Mouse (Mus musculus) layer of hippocampus, adult 2 months (tissue): ENCODE measurements at regions not wholly inside any gene's neighbourhood (a gene's known extent, or its start where the extent isn't known, plus 50 kb on each side); places are given as distances from the start of the nearest gene placed in this dataset.

ENCODE experiments used
- DNase-seq, 2 experiments: peaks; one replicate each; pipeline ENCODE4 v3.0.0; 2022; ENCODE audit warnings: low spot score in 2 of 2
- H3K27ac ChIP-seq: fragments of 200-600 bp; 2 replicates; pipeline ENCODE4 v1.8.1; 2022
- H3K4me3 ChIP-seq: fragments of 200-600 bp; 2 replicates; pipeline ENCODE4 v1.8.1; 2022; ENCODE audit warnings: mild to moderate bottlenecking
- CTCF ChIP-seq: fragments of 200-600 bp; conservative IDR thresholded peaks from 2 replicates; pipeline ENCODE4 v1.8.1; 2022; ENCODE audit warnings: antibody characterized with exemption, mild to moderate bottlenecking, moderate library complexity

DNA sequence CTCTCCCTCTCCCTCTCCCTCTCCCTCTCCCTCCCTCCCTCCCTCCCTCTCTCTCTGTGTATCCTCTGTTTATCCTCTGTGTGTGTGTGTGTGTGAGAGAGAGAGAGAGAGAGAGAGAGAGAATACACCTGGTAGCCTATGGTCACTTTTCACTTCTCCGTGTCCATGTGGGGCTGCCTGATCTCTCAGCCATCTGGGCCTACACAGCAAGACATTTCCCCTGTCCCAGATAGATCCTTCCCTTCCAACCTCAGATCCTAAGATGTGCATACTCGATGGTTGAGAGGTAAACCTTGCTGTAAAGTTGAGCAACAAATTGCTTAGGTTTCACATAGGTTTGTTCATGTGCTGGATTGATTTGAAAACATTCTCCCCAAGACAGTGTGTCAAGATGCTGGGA is 119.5 kb upstream of the 1700016C15Rik start:
- H3K27ac ChIP-seq: no peak overlapping the region
- no peak overlapping the region for H3K4me3 ChIP-seq
- no peak for TF ChIP-seq CTCF
- no peak for DNase-seq

DNA sequence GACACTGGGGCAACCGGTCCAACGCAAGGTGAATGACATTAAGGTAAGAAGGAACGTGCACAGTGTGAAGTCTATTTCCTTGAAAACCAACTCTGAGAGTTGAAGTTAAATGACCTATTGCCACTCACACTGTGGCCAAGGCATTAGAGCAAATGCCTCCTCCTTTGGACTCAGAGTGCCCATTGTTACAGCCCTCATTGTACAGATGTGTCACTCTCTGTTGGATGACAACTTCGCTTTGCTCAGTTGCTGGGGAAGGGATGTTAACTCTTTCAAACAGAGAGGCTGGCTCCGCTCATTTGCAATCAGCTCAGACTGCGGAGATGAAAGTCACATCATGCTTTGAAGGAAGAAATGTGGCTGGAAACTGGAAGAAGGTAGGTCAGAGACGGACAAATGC is 117.1 kb upstream of the 1700016C15Rik start:
- Histone ChIP-seq H3K27ac (no peak overlapping the region), H3K4me3 (no peak overlapping the region)
- no peak for TF ChIP-seq CTCF
- DNase-seq: no peak

DNA sequence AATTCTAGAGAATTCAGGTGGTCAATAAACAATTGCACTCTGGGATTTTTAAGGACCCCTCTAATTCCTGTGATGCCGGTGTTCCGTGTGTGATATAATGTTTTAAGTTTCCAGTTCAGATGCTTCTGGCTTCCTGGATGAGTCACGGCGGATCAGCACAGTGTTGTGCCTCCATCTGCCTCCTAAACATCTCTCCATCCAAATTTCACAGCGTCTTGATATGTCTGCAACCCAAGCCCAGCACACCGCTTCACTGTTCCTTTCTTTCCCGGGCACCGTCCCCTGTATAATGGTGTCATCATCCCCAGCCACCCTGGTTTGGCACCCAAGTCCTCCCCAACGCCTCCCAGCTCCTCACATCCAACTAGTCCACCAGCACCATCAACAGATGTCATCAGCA is 114.0 kb upstream of the 1700016C15Rik start:
- Histone ChIP-seq H3K4me3 (no peak overlapping the region), H3K27ac (no peak overlapping the region)
- no peak for DNase-seq
- no peak for TF ChIP-seq CTCF

DNA sequence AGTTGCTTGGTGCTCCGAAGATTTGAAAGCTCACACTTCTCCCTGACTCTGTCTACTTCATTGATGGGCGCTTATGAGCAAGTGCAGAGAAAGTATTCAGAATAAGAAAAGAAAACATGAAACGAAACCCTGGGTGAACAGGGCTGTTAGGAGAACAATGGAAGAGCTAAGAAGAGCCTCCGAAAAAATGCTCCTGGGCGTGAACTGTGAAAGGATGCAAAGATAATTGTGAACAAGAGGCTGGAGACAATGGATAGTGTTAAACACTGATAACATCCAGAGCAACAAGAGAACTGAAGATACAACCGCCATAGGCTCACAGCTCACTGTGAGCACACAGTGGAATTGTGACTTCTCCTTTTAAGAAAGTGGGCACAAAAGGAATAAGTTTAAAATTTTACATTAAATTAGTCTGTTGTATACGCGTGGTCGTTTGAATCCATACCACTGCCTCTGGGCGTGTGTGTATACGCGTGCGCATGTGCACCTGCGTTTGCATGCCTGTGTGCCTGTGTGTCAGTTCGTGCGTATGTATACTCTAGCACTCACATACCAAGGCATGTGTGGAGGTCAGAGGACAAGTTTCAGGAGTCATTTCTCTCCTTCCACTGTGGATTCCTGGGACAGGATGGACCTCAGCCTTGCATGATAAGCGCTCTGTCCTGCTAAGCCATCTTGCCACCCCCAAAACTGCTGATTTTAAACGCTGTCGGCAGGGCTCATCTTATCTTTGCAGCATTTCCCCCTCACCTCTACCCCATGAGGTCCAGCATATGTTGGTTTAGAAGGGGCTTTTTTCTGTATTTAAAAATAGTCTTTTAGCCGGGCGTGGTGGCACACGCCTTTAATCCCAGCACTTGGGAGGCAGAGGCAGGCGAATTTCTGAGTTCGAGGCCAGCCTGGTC is 113.0 kb upstream of the 1700016C15Rik start:
- no peak for DNase-seq
- H3K4me3 ChIP-seq: no peak overlapping the region
- no peak for TF ChIP-seq CTCF
- no peak overlapping the region for H3K27ac ChIP-seq

DNA sequence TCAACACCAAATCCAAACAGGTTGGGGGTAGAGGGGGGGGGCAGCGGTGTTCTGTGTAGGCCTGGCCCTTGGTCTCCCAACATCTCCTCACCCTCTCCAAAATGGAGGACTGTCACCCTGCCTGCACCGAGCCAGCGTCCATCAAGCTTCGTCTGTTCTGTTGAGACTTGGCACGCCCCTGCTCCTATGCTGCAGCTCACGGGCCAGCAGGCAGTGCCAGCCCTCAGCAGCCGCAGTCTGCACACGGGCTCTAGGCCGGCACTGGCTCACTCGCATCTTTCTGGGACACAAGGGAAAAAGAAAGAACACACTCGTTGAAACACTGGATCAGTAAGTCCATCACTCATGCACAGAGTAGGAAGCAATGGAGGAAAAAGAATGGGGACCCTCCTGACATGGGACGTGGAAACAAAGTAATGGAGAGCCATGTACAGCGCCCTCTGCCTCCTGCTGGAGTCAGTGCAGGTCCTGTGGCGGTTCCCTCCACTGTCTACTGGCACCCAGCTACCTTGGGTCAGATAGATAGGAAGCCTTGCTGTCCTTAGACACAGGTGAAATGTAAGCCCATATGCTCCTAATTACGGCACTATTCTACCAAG is 109.0 kb upstream of the 1700016C15Rik start:
- Histone ChIP-seq H3K4me3 (no peak overlapping the region), H3K27ac (no peak overlapping the region)
- peak; percentile 73 for TF ChIP-seq CTCF
- DNase-seq: no peak

DNA sequence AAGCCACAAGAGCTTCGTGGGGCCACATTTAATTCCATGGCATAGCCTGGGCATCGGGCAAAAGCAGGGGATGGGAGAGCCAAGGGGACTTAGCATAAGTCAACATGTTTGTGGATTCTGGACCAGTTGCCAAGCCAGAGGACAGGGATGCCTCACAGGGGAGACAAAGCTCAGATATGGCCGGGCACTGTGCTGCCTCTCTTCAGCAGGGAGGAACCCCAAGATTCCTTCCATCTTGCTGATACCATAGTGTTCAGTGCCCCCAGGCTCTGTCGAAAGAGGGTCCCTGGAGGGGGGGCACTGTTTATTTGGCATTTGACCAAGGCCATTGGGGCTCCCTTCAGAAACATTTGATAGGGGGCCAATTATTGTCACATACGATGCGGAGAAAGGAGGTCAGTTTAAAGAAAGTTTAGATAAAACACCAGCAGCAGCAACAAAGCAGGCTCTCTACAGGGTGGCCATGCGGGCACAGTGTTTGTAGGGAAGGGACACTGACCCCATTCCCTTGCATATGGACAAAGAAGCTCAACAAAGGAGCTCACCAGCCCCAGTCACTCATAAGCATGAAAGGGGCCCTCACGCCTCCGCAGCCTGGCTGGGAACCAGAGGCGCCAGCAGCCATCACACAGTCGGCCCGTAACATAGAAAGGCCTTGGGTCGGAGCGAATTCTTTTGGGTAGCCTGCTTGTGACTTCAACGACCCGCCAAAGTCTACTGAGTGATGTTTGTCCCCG is 107.6 kb upstream of the 1700016C15Rik start:
- no peak for DNase-seq
- no peak for TF ChIP-seq CTCF
- no peak overlapping the region for H3K27ac ChIP-seq
- no peak overlapping the region for H3K4me3 ChIP-seq

DNA sequence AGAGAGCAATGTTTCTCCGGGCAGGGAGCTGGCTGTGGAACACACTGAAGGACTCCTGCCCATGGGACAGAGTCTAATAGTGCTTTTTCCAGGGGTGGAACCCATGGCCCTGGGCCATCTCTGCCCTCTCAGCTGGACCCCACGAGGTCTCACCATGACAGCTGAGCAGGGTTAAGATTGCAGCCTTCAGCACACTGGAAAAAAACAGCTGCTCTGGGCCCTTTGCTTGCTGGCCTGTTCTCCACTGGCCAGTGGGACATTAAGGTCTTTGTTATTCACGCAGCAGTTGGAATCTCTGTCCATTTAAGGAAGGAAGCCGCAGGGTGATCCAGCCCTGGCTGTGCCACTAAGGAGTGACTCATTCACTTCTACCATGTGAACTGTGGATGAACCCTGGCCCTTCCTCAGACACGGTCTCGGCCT is 106.3 kb upstream of the 1700016C15Rik start:
- DNase-seq: no peak
- H3K4me3 ChIP-seq: no peak overlapping the region
- TF ChIP-seq CTCF: no peak
- H3K27ac ChIP-seq: no peak overlapping the region

DNA sequence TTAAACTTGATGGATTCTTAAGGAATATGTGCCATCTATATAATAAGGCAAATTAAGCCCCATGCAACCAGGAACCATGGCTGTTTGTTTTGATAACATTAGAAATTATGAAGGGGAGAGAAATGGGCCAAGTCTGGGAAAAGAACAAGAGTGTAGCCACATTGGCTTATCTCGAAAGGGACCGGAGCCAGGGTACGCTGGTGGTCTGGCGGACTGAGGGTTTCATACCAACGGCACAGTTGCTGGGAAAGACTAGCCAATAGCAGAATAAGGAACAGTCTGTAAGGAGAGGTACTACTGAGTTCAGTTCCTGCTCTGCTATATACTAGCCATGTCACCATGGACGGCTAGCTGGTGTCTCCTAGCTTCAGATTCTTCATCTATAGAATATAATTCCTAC is 105.9 kb upstream of the 1700016C15Rik start:
- TF ChIP-seq CTCF: no peak
- DNase-seq: no peak
- no peak overlapping the region for H3K4me3 ChIP-seq
- H3K27ac ChIP-seq: no peak overlapping the region

DNA sequence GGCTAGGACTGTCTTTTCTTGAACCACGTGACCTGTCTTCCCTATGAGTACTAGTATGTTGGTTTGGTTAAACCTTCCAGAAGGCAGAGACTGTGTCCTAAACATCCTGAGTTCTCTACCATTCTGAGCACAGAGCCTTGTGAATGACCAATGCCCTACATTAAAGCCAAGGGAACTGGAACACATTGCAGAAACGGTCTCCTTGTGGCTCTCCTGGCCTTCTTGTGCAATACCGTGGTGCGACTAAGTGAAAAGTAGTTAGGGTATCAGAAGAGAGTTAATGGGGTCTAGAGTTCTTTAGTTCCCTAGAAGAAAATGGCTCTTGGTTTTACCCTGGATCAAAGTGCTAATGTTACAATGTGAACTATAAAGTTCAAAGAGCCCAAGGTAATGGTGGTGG is 101.8 kb upstream of the 1700016C15Rik start:
- no peak for TF ChIP-seq CTCF
- no peak for DNase-seq
- Histone ChIP-seq H3K4me3 (no peak overlapping the region), H3K27ac (no peak overlapping the region)

DNA sequence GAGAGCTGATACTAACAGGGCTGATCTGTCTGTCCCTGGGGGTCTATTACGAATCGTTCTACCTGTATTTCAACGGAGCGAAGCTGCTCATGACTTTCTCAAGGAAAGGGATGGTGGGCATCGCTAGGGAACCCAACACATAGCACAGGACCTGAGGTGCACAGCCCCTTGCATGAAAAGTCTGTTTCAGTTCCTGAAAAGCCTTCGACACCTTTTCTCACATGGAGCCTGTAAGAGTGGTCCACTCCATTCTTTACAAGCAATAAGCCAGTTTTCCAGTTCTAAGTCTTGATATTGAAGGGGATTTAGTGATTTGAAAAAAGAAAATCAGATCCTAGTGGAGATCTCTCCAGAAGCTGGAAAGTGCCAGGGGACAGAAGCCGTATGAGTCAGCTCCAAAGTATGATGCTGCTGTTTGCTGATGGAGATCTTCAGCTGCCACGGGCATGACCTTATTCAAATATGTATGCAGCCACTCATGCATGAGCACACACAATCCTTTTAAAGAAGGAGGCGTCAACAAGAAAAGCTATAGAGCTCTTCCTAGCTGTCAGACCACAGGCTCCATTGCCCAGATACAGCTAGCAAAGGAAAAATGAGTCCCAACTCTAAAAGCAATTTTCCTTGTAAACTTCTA is 95.5 kb upstream of the 1700016C15Rik start:
- no peak for TF ChIP-seq CTCF
- H3K27ac ChIP-seq: no peak overlapping the region
- no peak for DNase-seq
- H3K4me3 ChIP-seq: no peak overlapping the region

DNA sequence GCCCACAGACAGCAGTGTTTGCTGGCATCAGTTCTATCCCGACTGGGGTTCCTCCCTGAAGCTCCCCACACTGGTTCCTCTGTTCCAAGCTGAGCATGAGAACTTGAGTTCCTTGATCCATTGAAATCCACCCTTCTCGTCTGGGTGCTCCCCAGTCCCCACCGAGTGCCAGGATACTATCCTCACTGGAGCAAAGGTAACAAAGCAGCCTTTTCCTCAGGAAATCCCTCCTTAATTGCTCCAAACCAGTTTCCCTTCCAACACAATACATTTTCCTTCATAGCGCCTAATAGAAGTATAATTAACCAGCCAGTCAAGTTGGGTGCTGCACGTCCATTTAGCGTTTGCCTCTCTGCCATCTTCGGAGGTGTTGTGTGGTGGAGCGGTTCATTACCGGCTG is 92.6 kb upstream of the 1700016C15Rik start:
- no peak for TF ChIP-seq CTCF
- no peak for DNase-seq
- no peak overlapping the region for H3K27ac ChIP-seq
- H3K4me3 ChIP-seq: no peak overlapping the region

DNA sequence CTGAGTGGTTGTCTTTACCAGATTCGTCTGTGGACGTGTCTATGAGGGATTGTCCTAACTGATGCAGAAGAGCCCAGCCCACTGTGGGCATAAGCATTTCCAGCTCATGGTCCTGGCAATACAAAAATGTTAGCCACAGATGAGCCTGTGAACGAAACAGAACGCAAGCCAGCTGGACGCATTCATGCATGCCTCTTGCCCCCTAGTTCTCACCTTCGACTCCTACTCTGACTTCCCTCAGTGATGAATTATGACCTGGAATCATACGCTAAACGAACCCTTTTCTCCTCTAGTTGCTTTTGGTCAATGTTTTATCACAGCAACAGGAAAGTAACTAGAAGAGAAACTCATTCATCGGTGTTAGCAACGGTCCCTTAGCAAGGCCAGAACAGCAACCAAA is 91.2 kb upstream of the 1700016C15Rik start:
- no peak for DNase-seq
- Histone ChIP-seq H3K4me3 (no peak overlapping the region), H3K27ac (no peak overlapping the region)
- no peak for TF ChIP-seq CTCF
